Mouse (Mus musculus) heart, postnatal 0 days (tissue): ENCODE data around the gene Sfmbt2. TPM values are rescaled to one million over a fixed set of nuclear protein-coding genes. Genes with fewer than 3 reads are reported as not detected.

ENCODE experiments used
- ATAC-seq: fragments of 200-750 bp; cut with Nextera tagmentation; 2 replicates; pipeline ENCODE4 v1.8.0; 2017; ENCODE audit warnings: low read depth, moderate number of reproducible peaks, moderate library complexity; ENCODE audit not compliant: insufficient read depth
- DNase-seq: peaks from one replicate; pipeline ENCODE4 v3.0.0-alpha.2; 2016; ENCODE audit warnings: low spot score
- H3K27ac ChIP-seq: fragments of 300-500 bp; sonication (generic); 2 replicates; pipeline ENCODE4 v1.5.1; 2014; ENCODE audit warnings: low read depth, mild to moderate bottlenecking
- H3K27me3 ChIP-seq: fragments of 300-500 bp; sonication (generic); 2 replicates; pipeline ENCODE4 v1.6.1; 2014; ENCODE audit warnings: low read length, mixed read lengths; ENCODE audit not compliant: control insufficient read depth, insufficient read depth
- H3K36me3 ChIP-seq: fragments of 300-500 bp; sonication (generic); replicated peaks from 2 replicates; pipeline ENCODE4 v1.6.1; 2014; ENCODE audit warnings: low read length, mixed read lengths; ENCODE audit not compliant: control insufficient read depth, insufficient read depth
- H3K4me1 ChIP-seq: fragments of 300-500 bp; sonication (generic); 2 replicates; pipeline ENCODE4 v1.6.1; 2014; ENCODE audit warnings: antibody characterized with exemption; ENCODE audit not compliant: control insufficient read depth, insufficient read depth
- H3K4me2 ChIP-seq: fragments of 300-500 bp; sonication (generic); 2 replicates; pipeline ENCODE4 v1.6.1; 2014; ENCODE audit warnings: low read depth, mild to moderate bottlenecking, low read length, moderate library complexity
- H3K4me3 ChIP-seq: fragments of 300-500 bp; sonication (generic); 2 replicates; pipeline ENCODE4 v1.5.1; 2014; ENCODE audit warnings: low read depth, low read length
- H3K9ac ChIP-seq: fragments of 300-500 bp; sonication (generic); replicated peaks from 2 replicates; pipeline ENCODE4 v1.6.1; 2014; ENCODE audit warnings: low read depth, low read length, mixed read lengths
- H3K9me3 ChIP-seq: fragments of 300-500 bp; sonication (generic); replicated peaks from 2 replicates; pipeline ENCODE4 v1.6.1; 2016; ENCODE audit warnings: low read length; ENCODE audit not compliant: control insufficient read depth
- CTCF ChIP-seq: IDR thresholded peaks from 2 replicates; pipeline ENCODE4 v1.5.1; 2016; ENCODE audit warnings: antibody characterized with exemption, control low read depth, low read depth
- EP300 ChIP-seq: IDR thresholded peaks from 2 replicates; pipeline ENCODE4 v1.6.1; 2016; ENCODE audit warnings: antibody characterized with exemption, low read depth
- WGBS: fragments of 180-500 bp; shearing (Covaris S2); extraction: QIAGEN DNeasy Blood & Tissue Kit; methylation state at CpG from one replicate; pipeline ENCODE4 v1.1.7; 2014; 5-methylcytosine and 5-hydroxymethylcytosine counted together
- polyA plus RNA-seq: library from polyadenylated mRNA; unstranded; fragments of >200 nt; fragmentation: Nextera tagmentation; extraction: Ambion mirVana; gene quantifications from 2 replicates; pipeline ENCODE4 v1.2.1, GENCODE M21; 2015
- total RNA-seq: library from RNA; depleted of rRNA; stranded (reverse); fragments of >200 nt; gene quantifications from 2 replicates; pipeline ENCODE4 v1.2.3, GENCODE M21; 2014; ENCODE audit warnings: low replicate concordance; rRNA removed

The Sfmbt2 gene
- total RNA-seq: 0.54 and 1.9 TPM in 2 replicates
- 0.51 and 0.66 TPM in 2 replicates for polyA plus RNA-seq

GRCm38 (mm10) chr2:10370176-10370575, at the start of gene Sfmbt2:
TSS of gene Sfmbt2 (plus strand) at chr2:10370510.
- H3K27me3 ChIP-seq: peaks cover 77% of the 10 kb centered on the region
- whole genome bisulfite sequencing: 3% methylated on average over 10 of the region's 10 CpGs
- ATAC-seq (no peak), DNase-seq (no peak)
- H3K9me3 ChIP-seq: no peaks in the 10 kb centered on the region
- peaks cover 10% of the 10 kb centered on the region for H3K4me1 ChIP-seq
- TF ChIP-seq CTCF (no peak), EP300 (no peak)
- no peak within 1 kb of the TSS for H3K4me2 ChIP-seq
- no peaks in the 10 kb centered on the region for H3K36me3 ChIP-seq
- no peak within 1 kb of the TSS; the same call in 1 of the 2 replicates for H3K4me3 ChIP-seq
- no peak within 1 kb of the TSS for H3K27ac ChIP-seq
- H3K9ac ChIP-seq: no peak within 1 kb of the TSS

- no peak overlapping the region for H3K27ac ChIP-seq
- H3K27me3 ChIP-seq: 0 out of 2 replicates have a peak, but pooled peaks cover under 1% of the 10 kb centered on the region
- no peak overlapping the region for H3K4me2 ChIP-seq
- no peak overlapping the region for H3K4me3 ChIP-seq
- DNase-seq: no peak
- no peak for ATAC-seq
- no peaks in the 10 kb centered on the region for H3K9me3 ChIP-seq
- H3K4me1 ChIP-seq: no peaks in the 10 kb centered on the region
- 57% methylated on average over 6 of the region's 6 CpGs for WGBS
- no peak overlapping the region for H3K9ac ChIP-seq
- no peaks in the 10 kb centered on the region for H3K36me3 ChIP-seq
- TF ChIP-seq CTCF (no peak), EP300 (no peak)
Measured at GRCm38 (mm10) chr2:10321093-10321492, 49.2 kb upstream of the Sfmbt2 start.

GRCm38 (mm10) chr2:10323173-10323572, 47.1 kb upstream of the Sfmbt2 start:
- H3K4me2 ChIP-seq: no peak overlapping the region
- no peak overlapping the region for H3K27ac ChIP-seq
- WGBS: 79% methylated on average over 4 of the region's 4 CpGs
- no peak overlapping the region for H3K4me3 ChIP-seq
- ATAC-seq (no peak), DNase-seq (no peak)
- no peak for TF ChIP-seq EP300
- no peaks in the 10 kb centered on the region for H3K36me3 ChIP-seq
- no peaks in the 10 kb centered on the region for H3K4me1 ChIP-seq
- H3K27me3 ChIP-seq: 0 out of 2 replicates have a peak, but pooled peaks cover 3% of the 10 kb centered on the region
- no peaks in the 10 kb centered on the region for H3K9me3 ChIP-seq
- no peak overlapping the region for H3K9ac ChIP-seq

GRCm38 (mm10) chr2:10324980-10325379, 45.3 kb upstream of the Sfmbt2 start:
- no peak for DNase-seq
- Histone ChIP-seq H3K9ac (no peak overlapping the region), H3K9me3 (no peaks in the 10 kb centered on the region), H3K4me1 (no peaks in the 10 kb centered on the region), H3K27me3 (0 out of 2 replicates have a peak, but pooled peaks cover 3% of the 10 kb centered on the region), H3K4me2 (no peak overlapping the region), H3K36me3 (no peaks in the 10 kb centered on the region), H3K27ac (no peak overlapping the region), H3K4me3 (no peak overlapping the region)
- no peak for TF ChIP-seq CTCF
- TF ChIP-seq EP300: no peak
- ATAC-seq: no peak
- 58% methylated on average over 4 of the region's 4 CpGs for WGBS

- Histone ChIP-seq H3K9me3 (no peaks in the 10 kb centered on the region), H3K4me2 (no peak overlapping the region), H3K36me3 (no peaks in the 10 kb centered on the region), H3K4me1 (no peaks in the 10 kb centered on the region), H3K27me3 (peaks cover 16% of the 10 kb centered on the region; the same call in 1 of the 2 replicates), H3K9ac (no peak overlapping the region), H3K4me3 (no peak overlapping the region), H3K27ac (no peak overlapping the region)
- DNase-seq (peak; percentile 13), ATAC-seq (peak; percentile 68)
- 21% methylated on average over 5 of the region's 5 CpGs for WGBS
- TF ChIP-seq EP300 (no peak), CTCF (no peak)
Measured at GRCm38 (mm10) chr2:10330216-10330615, 40.1 kb upstream of the Sfmbt2 start.

GRCm38 (mm10) chr2:10334299-10334698, 36.0 kb upstream of the Sfmbt2 start:
- no peaks in the 10 kb centered on the region for H3K9me3 ChIP-seq
- H3K4me3 ChIP-seq: no peak overlapping the region
- no peaks in the 10 kb centered on the region for H3K36me3 ChIP-seq
- no peak overlapping the region for H3K27ac ChIP-seq
- H3K4me2 ChIP-seq: no peak overlapping the region
- no peak for TF ChIP-seq CTCF
- H3K9ac ChIP-seq: no peak overlapping the region
- no peaks in the 10 kb centered on the region for H3K4me1 ChIP-seq
- peaks cover 13% of the 10 kb centered on the region; the same call in 1 of the 2 replicates for H3K27me3 ChIP-seq
- DNase-seq (no peak), ATAC-seq (no peak)
- 27% methylated on average over 6 of the region's 6 CpGs for WGBS
